Mouse (Mus musculus) left cerebral cortex, adult 11 months (tissue): ENCODE measurements around the gene Tmem135.
"Not testable (repeated sequence)": the region's sequence is repeated elsewhere in the genome, so short reads cannot be mapped to it uniquely, and the experiment has no call there.

Experiments
- DNase-seq: peaks from one replicate; pipeline ENCODE4 v3.0.0; 2022; ENCODE audit warnings: low spot score

The Tmem135 gene

GRCm38 (mm10) chr7:89322741-89323140 is 81.3 kb downstream of the Tmem135 start:
- not testable (repeated sequence) for DNase-seq

GRCm38 (mm10) chr7:89319351-89319750 is 84.7 kb downstream of the Tmem135 start:
- no peak for DNase-seq

GRCm38 (mm10) chr7:89317088-89317487 is 86.9 kb downstream of the Tmem135 start:
- not testable (repeated sequence) for DNase-seq

GRCm38 (mm10) chr7:89316112-89316511 is 87.9 kb downstream of the Tmem135 start:
- no peak for DNase-seq

GRCm38 (mm10) chr7:89311555-89311954 is 92.5 kb downstream of the Tmem135 start:
- DNase-seq = no peak

- DNase-seq = no peak
Measured at GRCm38 (mm10) chr7:89308926-89309325, 95.1 kb downstream of the Tmem135 start.

- DNase-seq = no peak
Measured at GRCm38 (mm10) chr7:89308238-89308637, 95.8 kb downstream of the Tmem135 start.

- no peak for DNase-seq
Measured at GRCm38 (mm10) chr7:89306831-89307230, 97.2 kb downstream of the Tmem135 start.

- DNase-seq = no peak
Measured at GRCm38 (mm10) chr7:89304958-89305357, 99.1 kb downstream of the Tmem135 start.

GRCm38 (mm10) chr7:89303765-89304164 is 100.3 kb downstream of the Tmem135 start:
- no peak for DNase-seq

- DNase-seq = no peak
Measured at GRCm38 (mm10) chr7:89298911-89299458, 105.0 kb downstream of the Tmem135 start.

- DNase-seq = no peak
Measured at GRCm38 (mm10) chr7:89296941-89297340, 107.1 kb downstream of the Tmem135 start.

GRCm38 (mm10) chr7:89282664-89283063 is 121.4 kb downstream of the Tmem135 start:
- no peak for DNase-seq

GRCm38 (mm10) chr7:89270438-89270837 is 133.6 kb downstream of the Tmem135 start:
- not testable (repeated sequence) for DNase-seq

- no peak for DNase-seq
Measured at GRCm38 (mm10) chr7:89269826-89270225, 134.2 kb downstream of the Tmem135 start.

- no peak for DNase-seq
Measured at GRCm38 (mm10) chr7:89267542-89267941, 136.5 kb downstream of the Tmem135 start.

GRCm38 (mm10) chr7:89266017-89266760 is 137.8 kb downstream of the Tmem135 start:
- DNase-seq = no peak

- DNase-seq = no peak
Measured at GRCm38 (mm10) chr7:89260966-89261365, 143.1 kb downstream of the Tmem135 start.

- no peak for DNase-seq
Measured at GRCm38 (mm10) chr7:89258832-89259231, 145.2 kb downstream of the Tmem135 start.

- no peak for DNase-seq
Measured at GRCm38 (mm10) chr7:89257871-89258502, 146.0 kb downstream of the Tmem135 start.

GRCm38 (mm10) chr7:89253772-89254171 is 150.2 kb downstream of the Tmem135 start:
- DNase-seq = no peak

- DNase-seq = no peak
Measured at GRCm38 (mm10) chr7:89253317-89253716, 150.7 kb downstream of the Tmem135 start.

- DNase-seq = no peak
Measured at GRCm38 (mm10) chr7:89251880-89252453, 152.1 kb downstream of the Tmem135 start.
